Mouse (Mus musculus) liver, embryonic 16.5 days (tissue): ENCODE measurements around the gene Gab2. TPM values are rescaled to one million over a fixed set of nuclear protein-coding genes. Genes with fewer than 3 reads are reported as not detected.
A peak's percentile ranks its signal among the peaks of the same experiment; 100 is the strongest.

ENCODE experiments used
- ATAC-seq: fragments of 200-750 bp; cut with Nextera tagmentation; 2 replicates; pipeline ENCODE4 v1.8.0; 2017; ENCODE audit warnings: low read depth, mild to moderate bottlenecking, moderate number of reproducible peaks, moderate library complexity
- H3K27ac ChIP-seq: fragments of 300-500 bp; sonication (generic); 2 replicates; pipeline ENCODE4 v1.5.1; 2014; ENCODE audit warnings: mild to moderate bottlenecking, low read length
- H3K27me3 ChIP-seq: fragments of 300-500 bp; sonication (generic); 2 replicates; pipeline ENCODE4 v1.6.1; 2014; ENCODE audit warnings: low read depth, low read length, mixed read lengths; ENCODE audit not compliant: control insufficient read depth, insufficient read depth
- H3K36me3 ChIP-seq: fragments of 300-500 bp; sonication (generic); 2 replicates; pipeline ENCODE4 v1.6.1; 2014; ENCODE audit warnings: mild to moderate bottlenecking; ENCODE audit not compliant: control insufficient read depth, insufficient read depth
- H3K4me1 ChIP-seq: fragments of 300-500 bp; sonication (generic); 2 replicates; pipeline ENCODE4 v1.6.1; 2014; ENCODE audit warnings: low read depth, low read length, mixed read lengths; ENCODE audit not compliant: control insufficient read depth
- H3K4me2 ChIP-seq: fragments of 300-500 bp; sonication (generic); 2 replicates; pipeline ENCODE4 v1.6.1; 2014; ENCODE audit warnings: low read depth, low read length, mixed read lengths
- H3K4me3 ChIP-seq: fragments of 300-500 bp; sonication (generic); 2 replicates; pipeline ENCODE4 v1.5.1; 2014; ENCODE audit warnings: low read depth, mild to moderate bottlenecking, low read length
- H3K9ac ChIP-seq: fragments of 300-500 bp; sonication (generic); 2 replicates; pipeline ENCODE4 v1.6.1; 2014; ENCODE audit warnings: low read depth, low read length
- H3K9me3 ChIP-seq: fragments of 300-500 bp; sonication (generic); replicated peaks from 2 replicates; pipeline ENCODE4 v1.6.1; 2016; ENCODE audit warnings: low read length; ENCODE audit not compliant: control insufficient read depth
- WGBS: fragments of 180-500 bp; shearing (Covaris S2); extraction: QIAGEN DNeasy Blood & Tissue Kit; methylation state at CpG from one replicate; pipeline ENCODE4 v1.1.7; 2014; ENCODE audit not compliant: insufficient replicate concordance; 5-methylcytosine and 5-hydroxymethylcytosine counted together
- polyA plus RNA-seq: library from polyadenylated mRNA; unstranded; fragments of >200 nt; fragmentation: Nextera tagmentation; extraction: Ambion mirVana; gene quantifications from 2 replicates; pipeline ENCODE4 v1.2.1, GENCODE M21; 2015

Gab2 gene
- 2.1 and 2.2 TPM in 2 replicates for polyA plus RNA-seq

DNA sequence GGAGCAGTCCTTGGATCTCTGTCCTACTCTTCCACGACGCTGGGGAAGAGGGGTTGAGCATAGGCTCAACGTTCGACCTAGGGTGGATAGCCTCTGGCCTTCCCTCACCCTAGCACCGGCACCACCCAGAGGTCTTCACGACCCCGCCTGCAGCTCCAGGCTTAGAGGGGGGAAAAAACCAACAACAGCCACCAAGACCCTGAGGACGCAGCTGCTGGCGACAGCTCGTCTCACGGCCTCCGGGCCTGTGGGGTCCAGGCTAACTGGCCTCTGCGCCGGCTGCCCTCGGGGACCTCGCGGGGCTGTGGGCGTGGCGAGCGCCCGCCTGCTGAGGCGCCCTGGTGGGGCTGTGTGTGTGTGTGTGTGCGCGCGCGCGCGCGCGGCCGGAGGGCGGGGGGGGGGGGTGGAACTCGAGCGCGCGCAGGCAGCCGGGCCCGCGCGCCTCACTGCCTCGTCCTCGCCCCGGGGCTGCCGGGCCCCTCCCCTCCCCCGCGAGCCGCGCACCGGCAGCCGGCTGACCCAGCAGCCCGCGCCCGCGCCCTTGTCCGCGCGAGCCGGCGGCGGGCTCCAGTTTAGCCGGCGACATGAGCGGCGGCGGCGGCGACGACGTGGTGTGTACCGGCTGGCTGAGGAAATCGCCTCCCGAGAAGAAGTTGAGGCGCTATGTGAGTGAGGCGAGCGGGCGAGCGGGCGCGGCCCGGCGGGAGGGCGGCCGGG lies at the start of gene Gab2:
Gene Gab2, plus strand, starts transcription at position 345 of the 717 bp plus-strand sequence.
- peak within 1 kb of the TSS; percentile 82 for H3K9ac ChIP-seq
- peak within 1 kb of the TSS; percentile 76 for H3K4me3 ChIP-seq
- no peaks in the 10 kb centered on the region for H3K9me3 ChIP-seq
- no peaks in the 10 kb centered on the region for H3K36me3 ChIP-seq
- H3K4me1 ChIP-seq, result peaks cover 21% of the 10 kb centered on the region
- H3K27me3 ChIP-seq, result no peaks in the 10 kb centered on the region
- WGBS, result under 1% methylated on average over 44 of the region's 83 CpGs
- H3K27ac ChIP-seq, result peak within 1 kb of the TSS; percentile 79
- H3K4me2 ChIP-seq, result peak within 1 kb of the TSS; percentile 97
- ATAC-seq, result peak; percentile 92

DNA sequence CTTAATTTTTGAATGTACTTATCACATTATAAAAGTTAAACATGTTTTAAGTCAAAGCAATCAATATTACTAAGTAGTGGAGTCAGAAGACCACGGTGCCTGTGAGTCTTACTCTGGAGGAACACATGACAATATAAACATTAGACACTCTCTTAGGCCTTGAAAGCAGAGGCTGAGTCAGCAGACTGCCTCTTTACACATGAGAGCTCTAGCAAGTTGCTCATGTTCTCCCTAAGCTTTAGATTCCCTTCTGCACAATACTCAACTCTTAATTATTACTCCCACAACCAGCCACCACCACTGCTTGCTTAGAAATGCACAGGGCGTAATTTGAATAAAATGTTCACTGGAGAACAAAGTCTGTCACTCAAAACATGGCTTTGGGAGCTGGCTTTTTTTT lies 49.0 kb upstream of the Gab2 start:
- H3K4me2 ChIP-seq, result no peak overlapping the region
- no peak overlapping the region for H3K27ac ChIP-seq
- no peaks in the 10 kb centered on the region for H3K4me1 ChIP-seq
- ATAC-seq, result no peak
- 80% methylated on average over 2 of the region's 2 CpGs for WGBS
- H3K9me3 ChIP-seq, result no peaks in the 10 kb centered on the region
- H3K27me3 ChIP-seq, result no peaks in the 10 kb centered on the region
- no peak overlapping the region for H3K9ac ChIP-seq
- H3K4me3 ChIP-seq, result no peak overlapping the region
- peaks cover 5% of the 10 kb centered on the region for H3K36me3 ChIP-seq

DNA sequence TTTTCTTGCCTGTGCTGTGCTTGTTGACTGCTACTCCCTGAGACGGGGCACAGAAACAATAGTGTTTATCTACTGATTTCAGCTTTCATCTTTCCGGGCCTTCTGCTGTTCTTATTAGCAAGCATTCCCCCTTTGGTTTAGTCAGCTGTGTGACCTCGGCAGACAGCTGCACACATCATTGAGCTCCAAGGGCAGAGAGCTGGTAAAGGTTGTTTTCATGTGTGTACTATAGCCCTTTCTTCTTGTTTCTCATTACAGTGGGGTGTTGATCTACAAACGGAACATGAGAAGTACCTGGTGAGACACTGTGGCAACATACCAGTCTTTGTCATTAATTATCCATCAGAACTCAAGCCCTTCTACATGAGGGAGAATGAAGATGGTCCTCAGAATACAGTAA lies 41.7 kb upstream of the Gab2 start:
- Histone ChIP-seq H3K36me3 (peaks cover 4% of the 10 kb centered on the region), H3K9me3 (no peaks in the 10 kb centered on the region), H3K9ac (no peak overlapping the region), H3K27me3 (no peaks in the 10 kb centered on the region), H3K4me2 (no peak overlapping the region), H3K27ac (no peak overlapping the region), H3K4me1 (no peaks in the 10 kb centered on the region), H3K4me3 (no peak overlapping the region)
- no peak for ATAC-seq
- 62% methylated on average over 4 of the region's 4 CpGs for WGBS

DNA sequence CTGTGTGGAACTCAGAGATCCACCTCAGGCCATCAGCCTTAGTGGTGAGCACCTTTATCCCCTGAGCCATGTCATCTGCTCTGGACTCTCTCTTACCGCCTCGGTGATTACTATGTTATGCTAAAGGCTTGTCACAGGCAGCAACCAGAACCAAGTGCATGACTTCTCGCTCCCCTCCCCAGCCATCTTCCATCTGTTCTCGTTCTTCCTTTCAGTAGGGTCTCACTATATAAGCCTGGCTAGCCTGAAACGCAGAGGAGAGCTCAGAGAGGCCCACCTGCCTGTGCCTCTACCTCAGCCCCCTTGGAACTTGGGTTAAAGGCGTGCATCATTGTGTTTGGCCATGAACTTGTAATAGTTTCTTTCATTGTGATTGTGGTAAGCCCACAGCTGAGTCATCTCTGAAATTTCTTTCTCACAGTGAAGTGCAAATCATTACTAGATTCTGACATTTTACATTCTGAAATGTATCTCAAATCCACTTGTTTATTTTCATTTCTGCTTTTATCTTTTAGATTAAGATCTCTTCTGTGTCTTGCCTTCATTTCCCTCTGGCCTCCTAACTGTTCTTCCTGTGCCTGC lies 39.4 kb upstream of the Gab2 start:
- ATAC-seq, result no peak
- Histone ChIP-seq H3K4me3 (no peak overlapping the region), H3K27ac (no peak overlapping the region), H3K36me3 (no peaks in the 10 kb centered on the region), H3K27me3 (no peaks in the 10 kb centered on the region), H3K9ac (no peak overlapping the region), H3K4me1 (no peaks in the 10 kb centered on the region), H3K4me2 (no peak overlapping the region), H3K9me3 (no peaks in the 10 kb centered on the region)
- 85% methylated on average over 6 of the region's 6 CpGs for WGBS

DNA sequence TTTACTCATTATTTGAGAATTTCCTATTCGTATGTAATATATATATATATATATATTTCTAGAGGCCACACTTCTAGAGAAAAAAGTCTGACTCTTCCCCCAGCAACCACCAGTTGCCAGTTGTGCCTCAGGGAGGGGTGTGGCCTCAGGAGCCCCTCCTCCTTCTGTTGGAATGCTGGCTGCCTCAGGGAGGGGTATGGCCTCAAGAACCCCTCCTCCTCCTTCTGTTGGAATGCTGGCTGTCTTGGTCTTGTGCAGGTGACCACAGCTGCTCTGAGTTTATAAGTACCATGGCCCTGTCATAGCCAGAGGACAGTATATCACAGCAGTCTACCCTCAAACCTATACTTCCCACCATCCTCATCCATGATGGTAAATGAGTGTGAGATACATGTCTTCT lies 38.4 kb upstream of the Gab2 start:
- no peaks in the 10 kb centered on the region for H3K27me3 ChIP-seq
- 67% methylated on average over 1 of the region's 1 CpGs for WGBS
- H3K9ac ChIP-seq, result no peak overlapping the region
- H3K9me3 ChIP-seq, result no peaks in the 10 kb centered on the region
- no peak overlapping the region for H3K4me3 ChIP-seq
- H3K36me3 ChIP-seq, result no peaks in the 10 kb centered on the region
- H3K4me2 ChIP-seq, result no peak overlapping the region
- H3K27ac ChIP-seq, result no peak overlapping the region
- no peak for ATAC-seq
- no peaks in the 10 kb centered on the region for H3K4me1 ChIP-seq

DNA sequence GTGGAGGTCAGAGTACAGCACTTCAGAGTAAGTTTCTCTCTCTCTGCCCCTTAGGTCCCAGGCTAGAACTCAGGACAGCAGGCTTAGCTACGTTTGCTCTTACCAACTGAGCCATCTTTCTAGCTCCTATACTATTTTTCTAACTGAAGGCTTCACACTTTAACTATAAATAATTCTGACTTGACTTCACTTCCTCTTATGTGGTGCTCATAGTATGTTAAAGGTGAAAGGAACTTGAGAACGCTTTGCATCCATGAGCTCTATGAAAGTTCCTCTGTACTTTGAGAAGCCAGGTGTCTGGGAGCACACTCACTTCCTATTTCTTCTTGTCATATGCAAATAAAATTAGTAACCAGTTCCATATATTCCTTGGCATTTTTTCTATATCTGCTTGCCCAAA lies 20.4 kb upstream of the Gab2 start:
- H3K9ac ChIP-seq, result no peak overlapping the region
- H3K27ac ChIP-seq, result no peak overlapping the region
- H3K27me3 ChIP-seq, result no peaks in the 10 kb centered on the region
- peaks cover 3% of the 10 kb centered on the region; the same call in 1 of the 2 replicates for H3K36me3 ChIP-seq
- 73% methylated on average over 2 of the region's 2 CpGs for WGBS
- no peak overlapping the region for H3K4me2 ChIP-seq
- no peak overlapping the region for H3K4me3 ChIP-seq
- no peak for ATAC-seq
- H3K4me1 ChIP-seq, result no peaks in the 10 kb centered on the region
- H3K9me3 ChIP-seq, result no peaks in the 10 kb centered on the region

DNA sequence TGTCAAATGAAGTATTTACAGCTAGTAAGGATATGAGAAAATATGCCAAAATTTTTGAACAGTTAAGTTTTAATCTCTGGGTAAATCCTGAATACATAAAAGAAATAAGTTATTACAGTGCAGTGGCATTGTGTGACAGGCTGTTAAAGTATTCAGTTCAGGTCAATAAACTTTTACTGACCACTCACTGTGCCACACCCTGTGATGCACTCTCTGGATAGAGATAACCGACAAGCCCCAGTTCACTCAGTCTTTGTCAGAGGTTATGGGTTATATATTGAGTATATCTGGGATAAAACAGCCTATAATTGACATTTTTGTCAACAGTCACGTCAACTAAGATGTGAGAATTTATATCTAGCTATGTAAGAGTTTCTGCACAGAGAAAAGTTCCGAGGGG lies 9.9 kb upstream of the Gab2 start:
- Histone ChIP-seq H3K9me3 (no peaks in the 10 kb centered on the region), H3K4me1 (peaks cover 2% of the 10 kb centered on the region; the same call in 1 of the 2 replicates), H3K27ac (no peak overlapping the region), H3K27me3 (no peaks in the 10 kb centered on the region), H3K36me3 (no peaks in the 10 kb centered on the region), H3K4me3 (no peak overlapping the region), H3K4me2 (no peak overlapping the region), H3K9ac (no peak overlapping the region)
- WGBS, result 42% methylated on average over 3 of the region's 3 CpGs
- ATAC-seq, result no peak

DNA sequence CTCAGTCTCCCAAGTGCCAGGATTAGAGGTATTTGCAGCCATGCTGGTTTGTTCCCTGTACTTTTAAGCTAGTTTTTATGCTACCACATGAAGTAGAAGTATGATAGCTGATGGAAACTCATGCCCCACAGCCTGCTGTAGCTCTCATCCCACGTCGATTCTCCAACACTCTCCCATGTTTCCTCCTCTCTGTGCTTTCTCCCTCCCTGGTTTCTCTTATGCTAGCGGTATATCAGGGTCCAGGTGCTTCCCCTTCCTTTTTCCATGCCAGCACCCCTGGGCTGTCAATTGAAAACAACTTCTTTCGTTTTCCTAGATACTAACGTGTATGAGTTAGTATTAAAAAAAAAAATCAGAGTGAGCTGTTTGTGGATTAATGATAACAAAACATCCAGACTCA lies 9.3 kb upstream of the Gab2 start:
- no peaks in the 10 kb centered on the region for H3K27me3 ChIP-seq
- H3K27ac ChIP-seq, result no peak overlapping the region
- H3K4me2 ChIP-seq, result no peak overlapping the region
- H3K9ac ChIP-seq, result no peak overlapping the region
- no peak for ATAC-seq
- H3K4me1 ChIP-seq, result peaks cover 2% of the 10 kb centered on the region; the same call in 1 of the 2 replicates
- no peak overlapping the region for H3K4me3 ChIP-seq
- H3K36me3 ChIP-seq, result no peaks in the 10 kb centered on the region
- no peaks in the 10 kb centered on the region for H3K9me3 ChIP-seq
- WGBS, result 56% methylated on average over 5 of the region's 5 CpGs

DNA sequence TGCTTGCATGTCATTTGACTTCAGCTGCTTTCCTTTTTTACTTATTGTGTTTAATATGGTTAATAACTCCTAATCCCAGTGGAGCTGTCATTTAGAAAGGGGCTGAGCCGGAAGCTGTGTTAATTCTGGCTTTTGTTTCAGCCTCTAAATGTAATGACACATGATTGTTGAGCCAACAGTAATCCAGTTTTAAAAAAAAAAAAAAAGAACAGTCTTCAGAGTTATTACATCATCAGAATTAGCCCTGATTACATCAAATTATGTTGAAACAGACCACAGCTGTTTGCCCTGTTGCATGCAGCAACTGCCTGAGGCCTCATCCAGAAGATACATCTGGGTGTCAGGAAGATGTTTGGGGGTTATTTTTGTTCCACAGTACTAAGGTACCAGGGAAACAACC lies 6.4 kb upstream of the Gab2 start:
- Histone ChIP-seq H3K9ac (no peak overlapping the region), H3K4me1 (peaks cover 2% of the 10 kb centered on the region; the same call in 1 of the 2 replicates), H3K4me3 (no peak overlapping the region), H3K9me3 (no peaks in the 10 kb centered on the region), H3K27ac (no peak overlapping the region), H3K27me3 (no peaks in the 10 kb centered on the region), H3K4me2 (no peak overlapping the region), H3K36me3 (no peaks in the 10 kb centered on the region)
- no peak for ATAC-seq
- WGBS, result 76% methylated on average over 1 of the region's 1 CpGs
